Mouse (Mus musculus) left cerebral cortex, postnatal 10 days (tissue): ENCODE data around the gene Plekhg1. TPM values are rescaled to one million over a fixed set of nuclear protein-coding genes. Genes with fewer than 3 reads are reported as not detected.

Source experiments
- DNase-seq, 2 experiments: peaks; one replicate each; pipeline ENCODE4 v3.0.0; 2021 to 2022; ENCODE audit warnings: low spot score in 2 of 2, mixed read lengths in 1 of 2; ENCODE audit errors: extremely low spot score in 1 of 2
- intact Hi-C: fragments of 180-260 bp; cut with DNase I; formaldehyde crosslinking; loops from one replicate; pipeline ENCODE4 v1.15.1; 2025
- total RNA-seq, 2 experiments: library from RNA; stranded (reverse); gene quantifications; 2 replicates each; pipeline ENCODE4 v1.2.3; 2021

The Plekhg1 gene
- total RNA-seq, 2 experiments from 2014 or later: 13.1 to 17.9 TPM

DNA sequence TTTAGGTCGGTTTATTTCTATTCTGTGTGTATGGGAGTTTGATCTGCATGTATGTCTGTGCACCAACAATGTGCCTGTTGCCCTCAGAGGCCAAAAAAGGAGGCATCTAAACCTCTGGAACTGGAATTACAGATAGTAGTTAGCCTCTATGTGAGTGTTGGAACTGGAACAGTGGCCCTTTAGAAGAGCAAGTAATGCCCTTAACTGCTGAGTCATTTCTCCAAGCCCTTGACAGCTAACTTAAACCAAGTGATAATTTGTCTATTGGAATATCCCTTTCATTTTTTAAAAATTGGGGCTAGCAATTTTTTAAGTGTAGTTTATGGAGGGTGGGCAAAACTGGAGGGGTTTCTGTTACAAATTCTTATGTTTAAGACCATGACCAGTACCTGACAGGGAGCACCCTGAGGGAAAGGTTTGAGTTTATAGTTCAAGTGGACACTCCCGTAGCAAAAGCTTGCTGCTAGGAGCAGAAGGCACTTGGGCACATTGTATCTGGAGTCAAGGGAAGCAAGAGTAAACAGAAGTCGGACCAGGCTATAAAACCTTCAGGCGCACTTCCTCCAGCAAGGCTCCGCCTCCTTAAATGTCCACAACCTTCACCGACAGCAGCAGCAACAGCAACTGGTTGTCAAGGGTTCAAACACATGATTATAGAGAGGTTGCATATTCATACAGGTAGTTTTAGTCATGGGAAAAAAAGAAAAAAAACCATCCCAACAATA is 235.9 kb downstream of the Plekhg1 start:
- intact Hi-C loops: no loop called here
- DNase-seq: no peak

DNA sequence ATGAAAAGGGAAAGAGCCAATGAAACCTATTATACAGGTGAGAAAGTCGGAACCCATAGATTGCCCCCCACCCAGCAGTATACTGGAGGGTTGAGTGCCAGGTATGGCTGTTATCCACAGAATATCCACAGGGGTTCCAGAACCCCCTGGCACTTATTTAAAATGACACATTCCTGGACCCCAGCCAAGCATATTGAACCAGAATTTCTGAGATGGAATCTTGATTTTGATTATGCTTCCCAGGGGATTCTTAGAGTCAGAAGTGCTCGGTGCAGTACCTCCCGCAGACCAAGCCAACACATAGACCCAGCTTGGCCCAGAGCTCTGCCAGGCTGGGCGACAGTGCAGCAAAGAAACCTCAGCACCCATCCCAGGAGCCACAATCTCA is 236.5 kb downstream of the Plekhg1 start:
- DNase-seq: no peak
- intact Hi-C loops: no loop called here

DNA sequence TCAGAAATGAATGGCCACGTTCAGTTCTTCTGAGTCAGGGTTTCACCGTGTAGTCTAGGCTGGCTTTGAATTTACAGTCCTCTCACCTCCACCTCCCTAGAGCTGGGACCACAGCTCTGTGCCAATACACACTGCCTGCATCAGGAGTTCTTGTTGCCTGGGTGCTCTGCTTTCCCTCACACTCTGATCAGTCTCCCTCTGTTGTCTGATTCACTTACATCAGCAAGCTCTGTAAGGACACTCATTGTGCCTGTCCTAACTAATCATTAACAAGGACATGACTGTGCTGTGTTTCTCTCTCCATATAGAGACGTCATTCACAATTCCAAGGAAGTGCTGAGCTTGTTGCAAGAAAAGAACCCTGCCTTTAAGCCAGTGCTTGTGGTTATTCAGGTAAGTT is 238.2 kb downstream of the Plekhg1 start:
- intact Hi-C loops: no loop called here

DNA sequence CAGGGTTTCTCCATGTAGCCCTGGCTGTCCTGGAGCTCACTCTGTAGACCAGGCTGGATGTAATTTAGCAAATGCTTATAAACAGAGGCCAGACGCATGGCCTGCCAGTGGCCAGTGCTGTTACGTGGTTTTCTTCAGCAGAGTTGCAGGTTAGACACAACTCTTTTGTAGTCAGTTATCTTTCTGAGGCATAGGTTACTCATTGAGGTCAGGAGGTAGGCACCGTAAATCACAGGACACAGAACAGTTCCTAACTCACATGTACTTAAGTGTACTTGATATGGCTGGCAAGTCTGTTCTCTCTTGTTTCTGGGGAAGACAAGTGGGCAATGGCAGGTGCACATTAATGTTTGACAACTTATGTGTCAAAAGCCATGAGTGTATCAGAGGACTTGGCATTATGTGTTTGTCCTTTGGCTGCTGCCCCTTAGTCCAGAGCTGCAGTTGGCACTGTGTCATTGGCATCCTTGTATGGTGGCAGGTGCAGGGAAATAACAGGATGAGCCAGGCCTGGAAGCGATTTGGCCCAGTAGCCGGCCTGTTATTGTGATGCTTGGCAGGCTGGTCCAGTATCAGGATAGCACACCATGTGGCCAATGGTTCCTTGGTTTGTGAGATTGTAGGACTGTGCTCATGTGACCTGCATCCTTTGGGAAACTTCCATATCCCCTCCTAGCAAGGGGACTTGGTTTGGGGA is 238.8 kb downstream of the Plekhg1 start:
- intact Hi-C loops: no loop called here
- no peak for DNase-seq

More for the DNA sequence above, 238.2 kb downstream of the Plekhg1 start:
- DNase-seq: no peak

DNA sequence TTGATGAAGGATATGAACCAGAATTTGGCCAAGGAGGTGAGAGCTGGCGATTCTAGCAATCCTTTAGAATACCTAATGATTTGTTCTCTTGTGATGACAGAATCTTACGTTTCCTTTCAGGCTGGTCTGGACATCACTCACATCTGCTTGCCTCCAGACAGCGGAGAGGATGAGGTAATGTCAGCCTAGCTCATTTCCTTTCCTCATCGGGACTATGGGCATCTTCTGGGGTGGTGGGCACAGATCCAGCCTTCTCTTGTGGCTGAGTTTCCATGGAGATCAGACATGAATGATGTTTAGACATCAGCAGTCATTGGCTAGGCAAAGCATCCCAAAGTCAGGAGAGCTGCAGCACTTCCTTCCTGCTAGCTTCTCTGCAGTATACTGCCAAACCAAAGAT is 240.1 kb downstream of the Plekhg1 start:
- intact Hi-C loops: no loop called here

DNA sequence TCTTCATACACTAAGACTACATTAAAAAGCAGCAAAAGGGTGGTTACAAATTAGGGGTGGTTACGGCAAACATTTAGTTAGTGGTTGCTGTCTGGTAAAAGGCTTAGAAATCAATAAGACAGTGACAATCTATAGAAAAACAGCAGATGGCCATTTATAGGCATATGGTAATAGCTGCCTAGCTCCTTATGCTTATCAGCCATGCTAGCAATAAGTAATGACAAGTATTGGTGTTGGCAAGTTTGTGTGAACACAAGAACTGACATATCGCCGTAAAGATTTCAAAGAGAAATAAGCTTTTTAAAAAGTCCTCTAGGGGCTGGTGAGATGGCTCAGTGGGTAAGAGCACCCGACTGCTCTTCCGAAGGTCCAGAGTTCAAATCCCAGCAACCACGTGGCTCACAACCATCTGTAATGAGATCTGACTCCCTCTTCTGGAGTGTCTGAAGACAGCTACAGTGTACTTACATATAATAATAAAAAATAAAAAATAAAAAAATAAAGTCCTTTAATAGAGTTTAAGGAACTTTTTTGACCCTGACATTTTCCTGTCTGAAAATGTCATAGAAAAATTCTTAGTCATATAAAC is 250.2 kb downstream of the Plekhg1 start:
- intact Hi-C loops: no loop called here
- DNase-seq: no peak

More for the DNA sequence above, 240.1 kb downstream of the Plekhg1 start:
- DNase-seq: no peak

DNA sequence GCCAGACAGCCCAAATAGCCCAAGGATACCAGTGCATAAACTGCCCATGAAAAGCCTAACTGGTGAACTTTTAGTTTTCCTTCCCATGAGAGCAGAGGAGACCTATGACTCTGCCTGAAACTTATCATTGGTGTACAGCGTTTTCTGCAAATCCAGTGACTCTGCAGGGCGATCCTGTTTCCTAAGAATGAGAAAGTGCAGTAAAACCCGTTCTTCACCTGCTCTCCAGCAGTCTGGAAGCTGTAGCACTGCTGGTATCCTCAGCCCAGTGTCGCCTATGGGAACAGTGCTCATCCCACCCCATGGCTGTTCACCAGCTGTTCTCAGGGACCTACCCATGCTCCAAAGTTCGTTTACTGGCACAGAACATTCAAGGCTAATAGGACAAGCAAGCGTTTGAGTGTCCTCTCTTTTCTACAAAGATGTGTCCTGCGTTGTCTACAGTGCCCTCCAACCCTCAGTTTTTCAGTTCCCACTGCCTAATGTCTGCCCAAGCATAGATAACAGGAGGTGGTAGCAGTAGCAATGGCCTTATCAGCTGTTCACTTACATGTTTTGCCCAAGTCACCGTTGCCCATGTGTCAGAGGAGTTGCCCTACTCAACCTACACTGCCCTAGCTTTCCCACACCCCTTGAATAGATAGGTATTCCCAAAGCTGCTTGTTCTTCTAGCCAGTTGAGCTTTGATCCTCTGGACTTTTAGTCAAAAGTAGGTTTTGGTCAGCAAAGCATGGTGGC is 253.4 kb downstream of the Plekhg1 start:
- DNase-seq: no peak
- intact Hi-C loops: no loop called here

DNA sequence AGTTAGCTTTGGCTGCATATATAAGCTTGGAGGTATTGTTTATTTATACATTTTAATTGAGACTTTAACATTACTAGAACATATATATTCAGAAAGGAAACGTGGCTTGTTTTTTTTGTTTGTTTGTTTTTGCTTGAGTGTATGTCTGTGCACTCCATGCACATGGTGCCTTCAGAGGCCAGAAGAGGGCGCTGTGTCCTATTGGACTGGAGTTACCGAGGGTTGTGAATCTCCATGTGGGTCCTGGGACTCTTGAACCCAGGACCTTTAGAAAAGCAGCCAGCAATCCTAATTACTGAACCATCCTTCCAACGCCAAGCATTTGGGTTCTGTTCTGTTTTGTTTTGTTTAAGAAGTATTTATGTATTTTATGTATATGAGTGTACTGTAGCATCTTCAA is 255.1 kb downstream of the Plekhg1 start:
- intact Hi-C loops: loop anchor here (5.0 kb wide), 1 partner anchor 337 kb away; no protein-coding TSS in a partner anchor

DNA sequence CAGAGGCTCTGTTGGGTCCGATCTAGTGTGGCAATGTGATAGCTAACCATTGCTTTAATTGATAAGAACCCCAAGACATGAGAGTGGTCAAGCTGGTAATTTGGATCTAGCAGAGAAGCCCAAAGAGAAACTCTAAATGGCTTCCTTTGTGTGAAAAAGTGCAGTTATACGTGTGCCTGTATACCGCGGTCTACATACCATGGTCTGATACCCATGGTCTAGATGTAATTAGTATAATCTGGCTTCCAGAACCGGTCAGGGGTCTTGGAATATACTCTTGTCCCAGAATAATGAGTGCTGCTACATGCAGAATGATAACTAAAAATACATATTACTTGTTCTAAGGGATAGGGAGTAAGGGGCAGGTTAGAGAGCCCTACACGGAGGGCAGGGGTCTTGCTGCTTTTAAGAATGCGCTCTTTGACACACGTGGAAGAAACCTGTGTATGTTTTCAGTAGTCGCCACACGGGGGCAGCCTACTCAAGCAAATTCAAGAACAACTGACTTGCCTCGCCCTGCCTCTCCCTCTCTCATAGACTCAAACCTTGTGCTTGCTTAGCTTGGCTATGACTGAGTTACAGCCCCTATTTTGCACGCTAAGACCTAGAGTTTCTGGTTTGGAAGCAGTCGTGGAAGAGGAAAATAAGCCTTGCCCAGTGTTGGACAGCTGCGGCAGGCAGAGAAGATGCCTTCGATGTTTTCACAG is 256.2 kb downstream of the Plekhg1 start:
- intact Hi-C loops: loop anchor here (5.0 kb wide), 1 partner anchor 336 kb away; no protein-coding TSS in a partner anchor
- peak; percentile 64 to 81 for DNase-seq

More for the DNA sequence above, 255.1 kb downstream of the Plekhg1 start:
- no peak for DNase-seq

DNA sequence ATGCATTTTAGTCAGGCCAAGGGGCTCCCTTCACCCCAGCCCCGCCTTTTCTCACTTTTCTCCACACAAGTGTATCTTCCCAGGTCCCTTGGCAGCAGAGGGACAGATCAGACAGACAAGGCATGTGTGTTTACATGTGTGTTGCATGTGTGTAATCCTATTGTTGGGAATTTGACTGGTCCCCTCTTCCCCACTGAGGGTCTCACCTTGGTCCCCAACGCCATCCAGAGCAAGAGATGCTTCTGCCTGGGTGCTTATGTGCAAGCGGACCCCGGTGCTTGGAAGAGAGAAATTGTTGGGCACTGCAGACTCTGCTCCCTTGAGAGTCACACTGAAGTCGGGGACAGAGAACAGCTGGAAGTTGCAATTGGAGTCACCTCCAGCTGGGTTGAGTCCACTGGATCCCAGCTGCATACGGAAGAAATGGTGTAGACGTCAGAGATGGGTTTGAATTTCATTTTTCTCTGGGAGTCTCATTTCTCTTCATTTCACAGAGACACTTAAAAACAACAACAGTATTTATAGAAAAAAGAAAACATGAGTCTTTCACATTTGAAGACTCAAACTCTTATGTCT is 257.8 kb downstream of the Plekhg1 start:
- no peak for DNase-seq
- intact Hi-C loops: loop anchor here (5.0 kb wide), 1 partner anchor 334 kb away; no protein-coding TSS in a partner anchor

DNA sequence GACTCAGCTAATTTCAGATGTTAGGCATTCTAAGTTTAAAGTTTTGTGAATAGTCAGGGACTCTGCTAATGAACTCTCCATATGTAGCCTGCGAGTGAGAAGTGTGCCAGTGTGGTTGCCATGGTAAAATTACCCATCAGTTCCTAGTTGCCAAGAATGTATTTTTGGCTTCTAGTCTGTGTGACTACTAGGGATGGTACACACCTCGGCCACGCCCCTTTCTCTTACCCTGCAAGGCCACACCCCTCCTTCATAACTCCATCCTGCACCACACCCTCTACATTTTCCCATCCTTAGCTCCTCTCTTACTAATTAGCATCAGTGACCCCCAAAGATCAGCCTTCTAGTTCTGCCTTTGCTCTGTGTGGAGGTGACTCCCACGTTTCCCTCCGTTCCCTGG is 262.5 kb downstream of the Plekhg1 start:
- DNase-seq: no peak
- intact Hi-C loops: no loop called here

DNA sequence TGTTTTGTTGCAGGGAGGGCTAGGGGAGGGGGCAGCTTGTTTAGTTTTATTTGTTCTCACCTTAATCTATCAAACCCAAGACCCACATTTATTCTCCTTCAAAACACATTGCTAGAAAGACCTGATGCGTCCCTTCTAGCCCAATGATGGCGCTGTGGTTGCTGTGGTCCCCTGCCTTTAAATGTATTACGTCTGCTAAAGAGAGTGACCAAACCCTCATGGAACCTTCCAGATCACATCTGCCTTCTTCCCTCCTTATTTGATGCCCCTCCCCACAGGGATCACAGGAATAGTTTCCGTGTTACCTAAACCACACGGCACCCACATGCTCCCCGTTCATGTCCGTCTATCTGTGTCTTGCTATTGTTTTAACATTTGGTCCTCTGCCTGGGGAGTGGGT is 265.0 kb downstream of the Plekhg1 start:
- DNase-seq: no peak
- intact Hi-C loops: no loop called here

DNA sequence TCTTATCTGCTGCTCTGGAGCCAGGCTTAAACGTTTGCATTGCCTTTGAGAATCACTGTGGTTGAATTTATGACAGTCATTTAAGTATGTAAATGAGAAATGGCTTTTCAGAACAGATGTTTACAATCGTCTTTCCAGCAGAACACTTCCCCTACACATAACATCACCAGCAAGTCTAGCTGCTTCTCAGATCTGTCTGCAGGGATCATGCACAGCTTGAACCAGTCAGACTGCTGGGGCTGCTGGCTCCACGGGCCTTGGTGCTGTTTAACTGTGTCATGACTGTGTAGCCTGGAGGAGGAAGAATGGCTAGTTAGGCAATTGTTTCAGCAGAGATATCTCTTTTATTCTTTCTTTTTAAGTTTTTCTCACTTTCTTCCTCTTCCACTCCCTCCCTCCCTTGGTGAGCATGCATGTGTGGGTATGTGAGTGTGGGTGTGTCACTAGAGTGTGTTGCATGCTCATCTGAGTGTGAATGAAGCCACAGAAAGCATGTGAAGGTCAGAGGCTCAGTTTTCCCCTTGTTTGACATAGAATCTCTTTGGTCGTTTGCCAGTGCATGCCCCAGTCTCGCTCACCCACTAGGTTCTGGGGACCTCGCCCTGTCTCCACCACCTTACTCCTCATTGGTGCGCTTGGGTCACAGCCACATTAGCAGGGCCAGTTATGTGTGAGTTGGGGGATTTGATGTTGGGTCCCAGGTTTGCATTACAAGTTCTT is 266.3 kb downstream of the Plekhg1 start:
- DNase-seq: no peak
- intact Hi-C loops: no loop called here

Other genes with a start within 250 kb of the Plekhg1 start
- gene Iyd, start 200.1 kb upstream of the Plekhg1 start, total RNA-seq: 1 to 10 TPM; 1.2 to 2.6 TPM
- gene Mthfd1l, start 232.8 kb downstream of the Plekhg1 start, total RNA-seq: 10 to 100 TPM; 14.6 to 15.1 TPM